Mouse (Mus musculus) C2C12 (cell line): ENCODE measurements around the gene Dmkn. TPM values are rescaled to one million over a fixed set of nuclear protein-coding genes. Genes with fewer than 3 reads are reported as not detected.

ENCODE experiments used
- H3K27me3 ChIP-seq: one replicate; pipeline ENCODE4 v1.6.1; 2011; ENCODE audit not compliant: control insufficient read depth, insufficient read depth, insufficient read length
- H3K36me3 ChIP-seq: one replicate; pipeline ENCODE4 v1.6.1; 2011; ENCODE audit not compliant: control insufficient read depth, insufficient read depth
- H3K4me3 ChIP-seq: one replicate; pipeline ENCODE4 v1.5.1; 2011; ENCODE audit warnings: mild to moderate bottlenecking, control low read depth; ENCODE audit not compliant: poor library complexity, insufficient read depth, severe bottlenecking
- H3K79me2 ChIP-seq: one replicate; pipeline ENCODE4 v1.6.1; 2011; ENCODE audit not compliant: control insufficient read depth, insufficient read depth
- H3K79me3 ChIP-seq: one replicate; pipeline ENCODE4 v1.6.1; 2011; ENCODE audit warnings: low read depth, control low read depth
- H3ac ChIP-seq: one replicate; pipeline ENCODE3; 2011; ENCODE audit warnings: low read depth; ENCODE audit not compliant: control insufficient read depth, insufficient read length
- CEBPB ChIP-seq: IDR thresholded peaks from one replicate; pipeline ENCODE4 v1.6.1; 2011; ENCODE audit warnings: low read depth, mild to moderate bottlenecking, control low read depth, moderate library complexity
- CTCF ChIP-seq: IDR thresholded peaks from one replicate; pipeline ENCODE4 v1.5.1; 2011; ENCODE audit not compliant: control insufficient read depth, insufficient read depth, insufficient read length
- FOSL1 ChIP-seq: IDR thresholded peaks from one replicate; pipeline ENCODE4 v1.8.0; 2011; ENCODE audit warnings: mild to moderate bottlenecking, low read length; ENCODE audit not compliant: poor library complexity, insufficient read depth, severe bottlenecking
- MAX ChIP-seq: IDR thresholded peaks from one replicate; pipeline ENCODE4 v1.6.1; 2011; ENCODE audit warnings: mild to moderate bottlenecking, control low read depth
- MYOD1 ChIP-seq: IDR thresholded peaks from one replicate; pipeline ENCODE4 v1.6.1; 2011; ENCODE audit warnings: low read depth; ENCODE audit not compliant: control insufficient read depth, insufficient read length
- MYOG ChIP-seq: IDR thresholded peaks from one replicate; pipeline ENCODE4 v1.6.1; 2011; ENCODE audit not compliant: control insufficient read depth, insufficient read length; ENCODE audit errors: extremely low read depth
- USF1 ChIP-seq: IDR thresholded peaks from one replicate; pipeline ENCODE4 v1.6.1; 2011; ENCODE audit warnings: low read depth, mild to moderate bottlenecking, control low read depth, moderate library complexity
- polyA plus RNA-seq: library from polyadenylated mRNA; unstranded; fragments of >200 nt; fragmentation: generic; extraction: Trizol; gene quantifications from one replicate; pipeline ENCODE4 v1.2.1, GENCODE M21; 2012; ENCODE audit warnings: missing spikeins

Gene Dmkn
- polyA plus RNA-seq, 1 experiment, result not detected

DNA sequence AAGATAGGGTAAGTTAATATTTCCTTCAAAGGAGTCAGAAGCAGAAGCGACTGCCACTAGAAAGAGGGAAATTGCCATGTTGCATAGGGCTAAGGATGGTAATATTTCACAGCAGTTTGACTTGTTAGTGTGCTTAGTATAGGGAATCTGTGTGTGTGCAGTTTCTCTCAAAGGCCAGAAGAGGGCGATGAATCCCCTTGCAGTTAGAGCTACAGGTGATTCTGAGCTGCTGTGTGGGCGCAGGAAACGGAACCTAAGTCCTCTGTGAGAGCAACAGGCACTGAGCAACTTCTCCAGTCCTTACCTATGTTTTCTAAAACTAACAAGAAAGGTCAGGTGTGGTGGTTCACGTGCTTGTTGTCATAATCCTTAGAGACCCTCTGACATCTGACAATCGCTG is 46.8 kb downstream of the Dmkn start:
- no peak overlapping the region for H3ac ChIP-seq
- H3K79me3 ChIP-seq, result no peaks in the 10 kb centered on the region
- TF ChIP-seq CEBPB, result no peak
- no peak for TF ChIP-seq MYOD1
- no peak for TF ChIP-seq MAX
- TF ChIP-seq USF1, result no peak
- TF ChIP-seq FOSL1, result no peak
- no peak for TF ChIP-seq CTCF
- TF ChIP-seq MYOG, result no peak
- no peak overlapping the region for H3K4me3 ChIP-seq
- no peaks in the 10 kb centered on the region for H3K79me2 ChIP-seq
- H3K27me3 ChIP-seq, result no peaks in the 10 kb centered on the region
- no peaks in the 10 kb centered on the region for H3K36me3 ChIP-seq

DNA sequence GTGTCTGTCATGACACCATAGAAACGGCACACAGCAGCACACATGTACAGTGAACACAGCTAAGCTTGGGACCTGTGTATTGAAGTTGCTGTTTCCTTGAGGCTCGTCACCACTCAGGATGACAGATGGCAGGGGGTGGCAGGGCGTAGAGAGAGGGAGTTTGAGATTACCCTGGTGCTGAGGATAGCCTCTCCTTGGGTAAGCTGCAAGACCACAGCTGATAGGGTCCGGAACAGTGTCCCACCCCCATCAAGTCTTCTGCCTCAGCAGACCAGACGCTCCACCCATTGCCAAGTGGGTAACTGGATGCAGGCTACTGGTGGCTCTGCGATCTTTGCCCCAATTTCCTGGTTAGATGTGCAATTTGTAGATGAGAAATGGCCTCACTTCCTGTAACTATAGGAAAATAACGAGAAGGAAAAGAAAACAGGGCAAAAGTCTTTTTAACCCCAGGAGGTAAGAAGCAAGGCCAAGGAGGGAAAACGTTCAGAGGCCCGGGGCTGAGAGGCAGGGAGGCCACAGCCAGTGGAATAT is 48.3 kb downstream of the Dmkn start:
- H3K36me3 ChIP-seq, result no peaks in the 10 kb centered on the region
- no peak overlapping the region for H3K4me3 ChIP-seq
- H3ac ChIP-seq, result no peak overlapping the region
- peaks cover 7% of the 10 kb centered on the region for H3K27me3 ChIP-seq
- H3K79me2 ChIP-seq, result no peaks in the 10 kb centered on the region
- no peaks in the 10 kb centered on the region for H3K79me3 ChIP-seq
- TF ChIP-seq MYOD1 (no peak), MYOG (no peak), FOSL1 (no peak), CTCF (no peak), USF1 (no peak), CEBPB (no peak)

DNA sequence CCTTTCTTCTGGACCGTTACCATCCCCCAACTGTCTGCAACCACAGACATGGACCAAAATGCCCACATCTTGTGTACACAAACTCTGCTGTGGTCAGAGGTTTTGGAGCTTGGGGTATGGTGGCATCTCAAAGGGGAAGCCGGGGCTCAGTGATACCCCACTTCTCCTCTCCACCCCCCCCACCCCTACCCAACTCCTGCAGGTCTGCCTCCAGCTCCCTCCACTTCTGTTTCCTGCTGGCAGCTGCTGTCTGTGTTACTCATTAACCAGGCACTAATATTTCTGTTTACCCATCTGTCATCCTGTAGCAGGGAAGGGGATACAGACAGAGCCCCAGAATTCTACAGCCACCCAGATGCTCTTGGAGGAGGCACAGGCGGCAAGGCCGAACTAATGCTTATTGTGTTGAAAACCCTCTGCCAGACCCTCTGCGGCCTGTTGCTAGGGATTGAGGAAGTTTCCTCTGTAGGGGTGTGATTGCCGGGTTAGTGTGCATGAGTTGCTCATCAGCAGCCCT is 48.8 kb downstream of the Dmkn start:
- Histone ChIP-seq H3K4me3 (no peak overlapping the region), H3K79me3 (no peaks in the 10 kb centered on the region), H3K79me2 (no peaks in the 10 kb centered on the region), H3K27me3 (peaks cover 10% of the 10 kb centered on the region), H3ac (no peak overlapping the region), H3K36me3 (no peaks in the 10 kb centered on the region)
- no peak for TF ChIP-seq FOSL1
- no peak for TF ChIP-seq MYOD1
- TF ChIP-seq USF1, result no peak
- TF ChIP-seq CTCF, result no peak
- no peak for TF ChIP-seq MAX
- no peak for TF ChIP-seq MYOG
- no peak for TF ChIP-seq CEBPB

DNA sequence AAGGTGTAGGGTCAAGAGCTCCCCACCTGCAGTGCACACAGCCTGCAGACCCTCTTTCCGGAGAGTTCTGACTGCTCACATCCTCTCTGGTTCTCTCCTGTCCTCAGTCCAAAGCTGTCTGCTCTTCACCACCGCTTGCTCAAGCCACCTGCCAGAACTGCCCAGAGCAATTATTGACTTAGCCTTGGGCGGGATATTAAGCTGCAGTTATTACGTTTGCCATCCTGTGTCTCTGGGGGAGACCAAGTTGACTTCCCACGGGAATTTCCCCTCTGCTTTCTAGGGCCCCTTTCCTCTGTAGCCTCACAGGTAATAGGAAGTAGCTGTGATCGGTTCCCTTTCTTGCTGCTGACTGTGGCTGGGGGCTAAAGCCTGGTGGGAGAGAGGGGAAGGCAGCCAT is 56.6 kb downstream of the Dmkn start:
- H3K4me3 ChIP-seq, result no peak overlapping the region
- no peak for TF ChIP-seq USF1
- TF ChIP-seq MAX, result no peak
- TF ChIP-seq FOSL1, result no peak
- no peak for TF ChIP-seq MYOD1
- TF ChIP-seq MYOG, result no peak
- no peak for TF ChIP-seq CTCF
- no peak for TF ChIP-seq CEBPB
- no peaks in the 10 kb centered on the region for H3K79me2 ChIP-seq
- H3K79me3 ChIP-seq, result no peaks in the 10 kb centered on the region
- peaks cover 48% of the 10 kb centered on the region for H3K27me3 ChIP-seq
- H3ac ChIP-seq, result no peak overlapping the region
- H3K36me3 ChIP-seq, result no peaks in the 10 kb centered on the region

DNA sequence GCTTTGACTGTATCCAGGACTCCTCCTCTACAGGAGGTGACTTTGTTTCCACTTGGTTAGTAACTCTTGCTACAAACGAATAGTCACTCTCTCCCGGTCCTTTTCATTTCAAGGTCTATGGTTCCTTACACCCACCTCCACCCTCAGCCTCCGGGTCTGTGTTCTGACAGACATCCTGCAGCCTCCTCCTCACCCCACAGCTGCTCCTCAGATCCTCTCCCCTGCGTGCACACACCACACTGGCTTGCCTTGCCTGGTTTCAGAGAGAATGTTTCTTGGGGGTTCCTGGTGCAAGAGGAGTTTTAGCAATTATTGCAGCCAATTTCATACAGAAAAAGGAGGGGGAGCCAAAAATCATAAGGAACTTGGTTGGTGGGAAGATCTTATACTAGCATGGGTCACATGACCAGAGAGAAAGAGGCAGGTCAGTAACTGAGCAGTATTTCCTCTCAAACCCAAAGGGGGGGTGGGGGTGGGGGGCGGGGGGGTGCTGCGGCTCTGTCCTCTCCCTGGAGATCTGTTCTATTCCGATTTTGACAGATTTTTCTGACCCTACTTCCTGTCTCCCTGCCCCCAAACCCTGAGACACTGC is 57.4 kb downstream of the Dmkn start:
- Histone ChIP-seq H3K79me2 (no peaks in the 10 kb centered on the region), H3ac (no peak overlapping the region), H3K27me3 (peaks cover 44% of the 10 kb centered on the region), H3K79me3 (no peaks in the 10 kb centered on the region), H3K36me3 (no peaks in the 10 kb centered on the region), H3K4me3 (no peak overlapping the region)
- no peak for TF ChIP-seq CTCF
- no peak for TF ChIP-seq USF1
- TF ChIP-seq FOSL1, result no peak
- no peak for TF ChIP-seq CEBPB
- no peak for TF ChIP-seq MYOG
- no peak for TF ChIP-seq MAX
- TF ChIP-seq MYOD1, result no peak

DNA sequence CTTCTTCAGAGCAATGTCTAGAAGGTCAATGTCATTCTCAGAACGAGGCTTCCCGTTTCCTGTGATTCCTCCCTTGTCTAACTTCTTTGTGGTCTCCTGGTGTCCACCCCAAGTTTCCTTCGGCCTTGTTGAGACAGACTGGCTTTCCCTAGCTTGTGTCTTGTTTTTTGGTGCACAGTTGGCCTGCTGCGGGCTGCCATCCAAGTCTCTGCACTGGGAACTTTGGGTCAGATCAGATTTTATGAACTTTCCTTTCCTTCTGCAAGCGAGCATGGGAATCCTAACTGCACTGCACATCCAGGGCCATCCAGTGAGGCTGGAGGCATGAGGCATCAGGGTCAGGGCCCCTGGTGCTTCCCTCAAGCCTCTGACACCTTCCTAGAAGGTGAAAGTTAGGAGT is 58.0 kb downstream of the Dmkn start:
- H3K79me3 ChIP-seq, result no peaks in the 10 kb centered on the region
- H3K27me3 ChIP-seq, result peaks cover 42% of the 10 kb centered on the region
- no peaks in the 10 kb centered on the region for H3K79me2 ChIP-seq
- H3K36me3 ChIP-seq, result no peaks in the 10 kb centered on the region
- TF ChIP-seq USF1, result no peak
- no peak for TF ChIP-seq MAX
- TF ChIP-seq MYOG, result no peak
- TF ChIP-seq MYOD1, result no peak
- no peak for TF ChIP-seq FOSL1
- TF ChIP-seq CTCF, result no peak
- TF ChIP-seq CEBPB, result no peak
- H3ac ChIP-seq, result no peak overlapping the region
- no peak overlapping the region for H3K4me3 ChIP-seq
